Mouse (Mus musculus) limb, embryonic 13.5 days (tissue): Measurements from ENCODE around the gene Fnip1. TPM values are rescaled to one million over a fixed set of nuclear protein-coding genes. Genes with fewer than 3 reads are reported as not detected.

Source experiments
- polyA plus RNA-seq: library from polyadenylated mRNA; unstranded; fragments of >200 nt; fragmentation: Nextera tagmentation; extraction: Ambion mirVana; gene quantifications from 2 replicates; pipeline ENCODE4 v1.2.1, GENCODE M21; 2015

Fnip1 gene
- polyA plus RNA-seq, 1 experiment from 2014 or later = 11.6 TPM

Other genes starting within 250 kb of the Fnip1 start
- gene Csf2, start 188.5 kb upstream of the Fnip1 start, polyA plus RNA-seq = not detected in 2 replicates
- gene Il3, start 170.9 kb upstream of the Fnip1 start, polyA plus RNA-seq = not detected in 2 replicates
- gene Acsl6, start 134.4 kb upstream of the Fnip1 start, polyA plus RNA-seq = 0.93 and 1.0 TPM in 2 replicates
- not detected in 2 replicates for gene Meikin, start 67.5 kb upstream of the Fnip1 start, polyA plus RNA-seq
- gene Rapgef6, start 84.6 kb downstream of the Fnip1 start, polyA plus RNA-seq = 36.8 and 39.7 TPM in 2 replicates